Mouse (Mus musculus) intestine, embryonic 16.5 days (tissue): ENCODE measurements around the gene D10Jhu81e. TPM values are rescaled to one million over a fixed set of nuclear protein-coding genes. Genes with fewer than 3 reads are reported as not detected.

Experiments used
- polyA plus RNA-seq: library from polyadenylated mRNA; unstranded; fragments of >200 nt; fragmentation: Nextera tagmentation; extraction: Ambion mirVana; gene quantifications from 2 replicates; pipeline ENCODE4 v1.2.1, GENCODE M21; 2015

D10Jhu81e gene
- polyA plus RNA-seq, 1 experiment from 2014 or later: 45.7 TPM

Other genes starting within 250 kb of the D10Jhu81e start
- 0.91 and 0.92 TPM in 2 replicates for gene Trpm2, start 199.2 kb downstream of the D10Jhu81e start, polyA plus RNA-seq
- 16.0 and 17.5 TPM in 2 replicates for gene 1810043G02Rik, start 191.3 kb downstream of the D10Jhu81e start, polyA plus RNA-seq
- gene Pfkl, start 159.7 kb downstream of the D10Jhu81e start, polyA plus RNA-seq: 282 and 298 TPM in 2 replicates
- gene Dnmt3l, start 127.8 kb downstream of the D10Jhu81e start, polyA plus RNA-seq: 0.29 and 0.33 TPM in 2 replicates
- gene Aire, start 126.2 kb downstream of the D10Jhu81e start, polyA plus RNA-seq: 0.16 and 0.20 TPM in 2 replicates
- 5.9 and 6.7 TPM in 2 replicates for gene Icosl, start 100.5 kb downstream of the D10Jhu81e start, polyA plus RNA-seq
- 15.5 TPM in 2 replicates for gene Pwp2, start 15.4 kb upstream of the D10Jhu81e start, polyA plus RNA-seq
- 3.3 and 4.9 TPM in 2 replicates for gene Trappc10, start 74.9 kb upstream of the D10Jhu81e start, polyA plus RNA-seq
- gene Agpat3, start 182.7 kb upstream of the D10Jhu81e start, polyA plus RNA-seq: 30.0 and 42.5 TPM in 2 replicates
- gene Rrp1, start 243.3 kb upstream of the D10Jhu81e start, polyA plus RNA-seq: 252 and 268 TPM in 2 replicates